Mouse (Mus musculus): Measurements from ENCODE around the gene Stk10. TPM values are rescaled to one million over a fixed set of nuclear protein-coding genes. Genes with fewer than 3 reads are reported as not detected.

Stk10 gene
- 1.0 and 1.3 TPM in 2 replicates for polyA plus RNA-seq (2021; fragmentation: Nextera tagmentation)
- long read RNA-seq, experiment 1, full-length matches to known transcripts, result 4 of 8 reads
- long read RNA-seq, experiment 1, partial matches to known transcripts, result 1 of 8 reads
- long read RNA-seq, experiment 1, other reads (novel, unspliced or antisense), result 3 of 8 reads
- long read RNA-seq, experiment 2, partial matches to known transcripts, result 0 of 1 reads
- long read RNA-seq, experiment 2, other reads (novel, unspliced or antisense), result 1 of 1 reads

DNA sequence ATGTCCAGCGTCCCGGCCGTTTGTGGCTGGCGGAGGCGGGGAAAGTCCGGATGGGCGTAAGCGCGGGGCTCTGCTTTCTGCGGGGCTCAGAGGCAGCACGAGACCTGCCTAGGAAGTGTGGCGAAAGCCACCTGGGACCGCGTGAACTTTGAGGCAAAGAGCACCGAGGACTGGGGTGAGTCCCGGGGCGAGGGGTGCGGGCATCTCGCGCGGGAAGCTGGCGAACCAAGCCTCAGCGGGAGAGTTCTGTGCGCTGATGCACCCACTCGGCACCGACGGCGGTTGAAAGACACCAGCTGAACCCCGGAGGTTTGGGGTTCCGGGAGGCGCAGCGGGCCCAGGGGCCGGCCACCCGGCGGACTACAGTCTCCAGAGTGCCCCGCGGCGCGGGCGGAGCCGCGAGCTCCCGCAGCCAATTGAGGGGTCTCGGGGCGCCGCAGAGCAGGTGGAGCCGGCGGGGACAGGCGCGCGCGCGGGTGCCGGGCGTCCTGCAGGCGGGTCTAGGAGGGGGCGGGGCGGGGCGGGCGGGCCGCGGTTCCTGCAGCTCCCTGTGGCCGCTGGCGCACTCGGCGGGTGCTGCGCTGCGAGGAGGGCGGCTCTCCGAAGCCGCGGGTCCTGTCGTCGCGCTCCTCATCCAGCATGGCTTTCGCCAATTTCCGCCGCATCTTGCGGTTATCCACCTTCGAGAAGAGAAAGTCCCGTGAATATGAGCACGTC is at the start of gene Stk10:
Stk10 (plus strand) TSS at position 541 of the 717 bp plus-strand sequence.

DNA sequence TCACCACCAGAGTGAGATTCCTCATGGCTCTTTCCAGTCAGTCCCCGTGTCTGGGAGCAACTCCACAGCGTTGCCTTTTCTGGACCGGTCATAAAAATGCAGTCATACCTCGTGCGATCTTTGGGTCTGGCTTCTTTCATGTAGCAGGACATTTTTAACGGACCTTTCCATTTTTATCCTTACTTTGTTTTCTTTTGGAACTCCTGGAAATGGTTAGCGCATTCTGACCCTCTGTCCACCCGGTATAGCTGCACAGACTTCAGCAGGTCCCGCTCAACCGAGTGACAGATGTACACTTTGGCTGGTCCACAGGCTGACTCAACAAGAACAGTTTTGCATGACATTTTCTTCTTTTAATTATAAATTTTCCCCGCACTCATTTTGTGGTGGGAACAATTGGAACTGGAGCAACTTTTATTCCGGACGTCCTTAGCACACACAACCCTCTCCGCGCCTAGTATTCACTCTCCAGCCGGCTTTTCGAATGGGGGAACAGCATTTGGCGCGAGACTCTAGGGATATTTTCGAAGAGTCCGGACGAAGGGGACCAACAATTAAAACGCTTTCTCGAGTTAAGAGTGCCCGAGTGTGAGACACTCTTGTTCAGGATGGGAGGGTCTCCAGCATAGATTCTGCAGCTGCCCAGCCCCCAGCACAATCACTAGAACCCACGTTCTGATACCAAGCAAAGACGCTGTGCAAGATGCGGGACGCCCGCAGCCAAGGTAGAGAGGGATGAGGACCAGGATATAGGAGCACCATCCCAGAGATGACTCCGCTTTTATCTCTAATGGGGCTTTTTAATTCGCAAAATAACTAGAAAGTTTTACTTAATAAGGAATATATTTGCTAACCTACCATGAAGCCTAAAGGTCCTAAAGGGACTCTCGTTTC is 987 bp upstream of the Stk10 start, which contains the start of gene Efcab9:
Efcab9 (minus strand) TSS at position 211 of the 894 bp plus-strand sequence.

DNA sequence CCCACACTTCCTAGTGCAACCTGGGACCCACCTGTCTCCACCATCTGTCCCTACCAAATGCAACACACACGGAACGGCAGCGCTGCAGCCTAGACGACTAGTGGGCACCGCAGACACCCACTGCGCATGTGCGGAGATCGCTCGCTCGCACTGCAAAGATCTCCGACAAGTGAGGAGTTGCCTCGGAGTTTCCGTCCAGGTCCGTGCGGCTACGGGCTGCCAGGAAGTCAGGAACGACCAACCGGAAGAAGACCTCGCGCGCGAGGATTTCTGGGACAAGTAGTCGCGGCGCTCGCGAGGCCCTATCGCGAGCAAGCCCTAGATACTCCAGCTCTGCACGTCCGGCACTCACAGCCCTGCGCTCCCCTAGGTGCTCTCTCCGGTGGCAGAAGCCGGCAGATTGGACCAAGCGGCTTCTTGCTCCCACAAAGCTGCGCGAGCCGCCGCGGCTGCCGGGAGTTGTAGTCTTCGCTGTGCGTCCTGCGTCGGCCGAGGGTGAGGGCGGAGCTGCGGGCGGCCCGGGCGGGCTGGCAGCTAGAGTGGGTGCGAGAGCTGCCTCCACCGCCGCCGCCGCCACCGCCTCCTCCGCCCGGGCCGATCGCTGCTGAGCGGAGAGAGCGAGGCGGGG is 109.3 kb downstream of the Stk10 start, which contains the start of gene Fbxw11:
Fbxw11 (plus strand) TSS at position 476 of the 628 bp plus-strand sequence.

Other genes starting within 250 kb of the Stk10 start
- 7.7 and 17.6 TPM in 2 replicates for gene Hba-a1, start 249.8 kb upstream of the Stk10 start, polyA plus RNA-seq (2021; fragmentation: Nextera tagmentation)
- gene Hbq1b, start 246.3 kb upstream of the Stk10 start, polyA plus RNA-seq (2021; fragmentation: Nextera tagmentation), result 0.65 TPM in 1 of 2 replicates, not detected in the other
- 17.7 and 48.7 TPM in 2 replicates for gene Hba-a2, start 236.8 kb upstream of the Stk10 start, polyA plus RNA-seq (2021; fragmentation: Nextera tagmentation)
- gene Hbq1a, start 233.2 kb upstream of the Stk10 start, polyA plus RNA-seq (2021; fragmentation: Nextera tagmentation), result 1.4 and 2.0 TPM in 2 replicates
- gene Sh3pxd2b, start 185.5 kb upstream of the Stk10 start, polyA plus RNA-seq (2021; fragmentation: Nextera tagmentation), result 1.2 and 2.1 TPM in 2 replicates
- 7.5 and 10.9 TPM in 2 replicates for gene Ubtd2, start 77.9 kb upstream of the Stk10 start, polyA plus RNA-seq (2021; fragmentation: Nextera tagmentation)
- 0.72 and 0.98 TPM in 2 replicates for gene Efcab9, start 1.2 kb upstream of the Stk10 start, polyA plus RNA-seq (2021; fragmentation: Nextera tagmentation)
- gene Fbxw11, start 109.4 kb downstream of the Stk10 start, polyA plus RNA-seq (2021; fragmentation: Nextera tagmentation), result 78.2 and 132 TPM in 2 replicates

All from left cerebral cortex, adult 6 months (tissue).